Mouse (Mus musculus) adrenal gland, adult 2 months (tissue): ENCODE data around the gene Hspb7. TPM values are rescaled to one million over a fixed set of nuclear protein-coding genes. Genes with fewer than 3 reads are reported as not detected.
A peak's percentile ranks its signal among the peaks of the same experiment; 100 is the strongest.

ENCODE experiments used
- DNase-seq: peaks from one replicate; pipeline ENCODE4 v3.0.0; 2021
- long read RNA-seq: library from polyadenylated mRNA; stranded (forward); transcript quantifications from one replicate; pipeline ENCODE4 v2.0.0, GENCODE M21; 2021
- polyA plus RNA-seq: library from polyadenylated mRNA; depleted of rRNA; stranded (reverse); fragments of >200 nt; gene quantifications from 2 replicates; pipeline ENCODE4 v1.2.3, GENCODE M21; 2012; rRNA removed
- total RNA-seq, 2 experiments: library from RNA; stranded (reverse); gene quantifications; 2 replicates each; pipeline ENCODE4 v1.2.3; 2021

Gene Hspb7
- 1 to 10 TPM in 1 of 2 experiments, under 1 TPM in 1; 0.26 to 1.1 TPM for total RNA-seq
- polyA plus RNA-seq = 1.1 and 1.2 TPM in 2 replicates
- long read RNA-seq, partial matches to known transcripts = 0 of 2 reads
- long read RNA-seq, other reads (novel, unspliced or antisense) = 0 of 2 reads

DNA sequence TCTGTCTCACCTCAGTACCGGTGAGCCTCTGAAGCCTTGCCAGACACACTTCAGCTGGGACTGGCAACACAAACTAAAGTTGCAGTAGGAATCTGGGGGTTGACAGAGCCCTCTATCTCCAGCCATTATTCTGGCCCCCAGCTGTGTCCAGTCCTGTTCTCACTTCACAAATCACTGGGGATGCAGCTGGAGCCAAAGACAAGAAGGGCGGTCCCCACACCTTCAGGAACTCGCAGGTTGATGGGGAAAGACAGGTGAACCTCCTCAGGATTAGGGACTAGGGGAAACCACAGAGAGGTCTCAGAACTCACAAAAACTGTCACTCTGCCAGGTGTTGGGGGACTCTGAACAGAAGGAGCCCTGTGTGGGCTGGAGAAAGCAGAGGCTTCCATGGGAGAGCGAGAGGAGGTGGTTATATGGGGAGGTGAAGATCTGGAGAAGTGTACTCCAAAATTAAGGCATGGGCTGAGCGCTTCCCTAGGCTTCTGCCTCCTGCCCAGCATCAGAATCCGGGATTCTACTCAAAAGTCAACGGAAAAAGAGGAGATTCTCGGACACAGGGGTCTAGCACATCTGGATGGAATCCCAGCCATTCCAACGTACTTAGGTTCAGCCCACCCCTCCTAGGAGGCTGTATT, at the start of gene Hspb7:
Gene Hspb7, plus strand, starts transcription at position 588 of the 638 bp plus-strand sequence.
- DNase-seq = no peak

DNA sequence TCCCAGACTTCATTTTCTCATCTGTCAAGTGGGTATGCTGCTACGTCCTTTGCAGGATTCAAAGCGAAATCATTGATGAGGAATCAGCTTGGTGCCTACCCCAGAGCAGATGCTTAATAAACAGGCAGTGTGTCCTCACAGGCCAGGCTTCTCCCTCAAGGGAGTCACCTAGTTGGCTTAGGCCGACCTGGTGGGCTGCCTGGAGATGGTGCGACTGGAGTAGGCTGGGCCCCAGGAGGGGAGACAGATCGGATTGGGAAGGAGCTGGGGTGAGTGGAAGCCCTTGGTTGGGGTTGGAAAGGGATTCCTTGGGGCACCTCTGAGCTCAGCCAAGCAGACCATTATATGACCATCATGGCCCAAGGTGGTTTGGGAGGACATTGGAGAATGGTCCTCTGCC, 48.2 kb upstream of the Hspb7 start:
- DNase-seq = no peak

- DNase-seq = no peak
Observed at GRCm38 (mm10) chr4:141379674-141380073, 40.9 kb upstream of the Hspb7 start.

DNA sequence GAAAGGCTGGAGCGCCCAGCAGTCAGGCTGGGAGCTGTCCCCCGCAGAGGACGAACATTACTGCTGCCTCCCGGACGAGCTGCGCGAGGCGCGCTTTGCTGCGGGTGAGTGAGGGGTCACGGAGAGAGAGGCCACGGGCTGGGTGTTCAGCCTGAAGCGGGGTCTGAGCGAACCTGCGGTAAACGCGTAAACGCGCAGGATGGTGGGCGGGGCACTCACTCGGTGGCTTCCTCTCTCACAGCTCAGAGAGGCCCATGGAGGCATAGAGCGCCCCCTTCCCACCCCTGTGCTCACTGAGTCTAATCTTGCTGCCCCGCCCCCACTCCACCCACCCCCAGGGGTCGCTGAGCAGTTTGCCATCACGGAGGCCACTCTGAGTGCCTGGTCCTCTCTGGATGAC, 38.2 kb upstream of the Hspb7 start:
- no peak for DNase-seq

- DNase-seq = peak; percentile 47
Observed at GRCm38 (mm10) chr4:141385275-141385674, 35.3 kb upstream of the Hspb7 start.

DNA sequence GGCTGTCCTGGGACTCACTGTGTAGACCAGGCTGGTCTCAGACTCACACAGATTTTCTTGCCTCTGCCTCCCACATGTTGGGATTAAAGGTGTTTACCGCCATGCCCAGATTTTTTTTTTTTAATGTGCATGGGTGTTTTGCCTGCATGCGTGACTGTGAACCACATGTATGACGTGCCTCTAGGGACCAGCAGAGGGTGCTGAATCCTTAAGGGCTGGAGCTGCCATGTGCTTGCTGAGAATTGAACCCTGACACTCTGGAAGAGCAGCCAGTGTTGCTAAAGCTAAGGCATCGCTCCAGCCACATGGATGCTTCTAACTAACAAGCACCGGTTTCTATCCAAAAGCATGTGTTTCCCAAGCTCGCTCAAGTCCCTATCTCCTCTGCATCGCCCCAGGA, 34.4 kb upstream of the Hspb7 start:
- no peak for DNase-seq

DNA sequence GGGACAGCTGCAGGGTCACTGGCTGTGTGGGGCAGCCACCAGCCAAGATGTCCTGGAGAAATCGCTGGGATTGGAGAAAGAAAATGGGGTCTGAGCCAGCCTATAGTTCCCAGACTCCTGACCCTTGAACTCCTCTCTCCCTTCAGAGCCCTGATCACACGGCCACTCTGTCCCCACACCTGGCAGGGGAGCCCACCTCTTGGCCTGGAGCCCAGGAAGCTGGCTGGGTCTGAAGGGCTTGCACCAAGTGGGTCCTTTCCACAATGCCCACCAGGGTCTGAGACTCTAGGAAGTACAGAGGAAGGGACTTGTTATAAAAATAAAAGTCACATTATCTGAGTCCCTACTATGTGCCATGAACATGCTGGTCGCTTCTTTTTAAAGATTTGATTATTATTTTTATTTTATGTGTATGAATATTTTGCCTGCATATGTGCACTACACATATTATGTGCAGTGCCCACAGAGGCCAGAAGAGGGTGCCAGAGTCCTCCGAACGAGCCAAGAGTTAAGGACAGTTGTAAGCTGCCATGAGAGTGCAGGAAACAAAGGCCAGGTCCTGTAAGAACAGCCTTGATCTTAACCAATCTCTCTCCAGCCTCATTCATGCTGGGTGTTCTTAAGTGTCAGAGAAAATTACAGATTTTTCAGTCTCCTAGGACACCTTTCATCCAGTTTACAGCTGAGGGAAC, 33.3 kb upstream of the Hspb7 start:
- DNase-seq = peak; percentile 70

- DNase-seq = no peak
Observed at GRCm38 (mm10) chr4:141387933-141388332, 32.6 kb upstream of the Hspb7 start.

DNA sequence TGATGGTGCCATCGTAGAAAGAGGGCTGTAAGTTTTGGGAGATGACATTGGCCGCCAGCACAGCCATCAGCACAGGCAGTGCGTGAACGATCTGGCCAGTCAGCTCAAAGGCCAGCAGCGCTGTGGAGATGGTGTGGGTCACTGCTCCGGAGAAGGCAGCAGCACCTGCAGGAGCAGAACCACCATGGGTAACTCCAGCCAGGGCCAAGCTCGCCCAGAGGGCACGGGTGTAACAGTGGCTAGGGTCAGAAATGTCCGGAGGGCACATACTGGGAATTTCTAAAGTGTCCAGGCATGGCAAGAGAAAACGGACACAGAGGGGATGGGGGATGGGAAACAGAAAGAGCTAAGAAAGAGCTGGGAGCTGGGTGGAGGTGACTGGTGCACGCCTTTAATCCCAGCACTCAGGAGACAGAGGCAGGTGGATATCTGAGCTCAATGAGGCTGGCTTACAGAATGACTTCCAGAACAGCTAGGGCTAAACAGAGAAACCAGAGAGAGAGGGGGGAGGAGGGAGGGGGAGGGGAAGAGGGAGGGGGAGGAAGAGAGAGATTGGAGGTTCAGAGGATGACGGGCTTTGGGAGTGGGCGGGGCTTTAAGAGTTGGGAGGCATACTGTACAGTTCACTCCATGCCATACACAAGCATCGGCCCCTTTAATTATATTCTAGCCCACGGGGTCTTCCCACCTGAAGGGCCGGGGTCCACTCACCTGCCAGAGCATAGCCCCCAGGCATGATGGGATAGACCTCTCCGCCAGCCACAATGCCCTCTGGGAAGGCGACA, 31.0 kb upstream of the Hspb7 start:
- no peak for DNase-seq

DNA sequence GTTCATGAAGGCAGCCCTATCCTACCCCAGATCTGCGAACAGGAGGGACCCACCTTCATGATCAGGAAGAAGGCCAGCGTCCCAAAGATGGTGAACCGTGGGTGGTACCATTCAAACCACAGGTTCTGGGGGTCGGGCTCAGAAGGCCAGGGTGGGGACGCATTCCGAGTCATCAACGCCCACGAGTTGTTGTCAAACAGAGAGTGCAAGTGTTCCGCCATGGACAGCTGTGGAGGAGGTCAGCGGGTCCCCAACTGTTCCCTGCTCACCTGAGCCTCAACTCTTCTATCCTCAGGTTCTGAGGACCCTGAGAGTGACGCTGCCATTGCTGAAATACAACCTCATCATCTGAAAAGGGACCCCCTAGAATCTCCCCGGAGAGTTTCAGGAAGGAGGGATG, 29.3 kb upstream of the Hspb7 start:
- DNase-seq = no peak

DNA sequence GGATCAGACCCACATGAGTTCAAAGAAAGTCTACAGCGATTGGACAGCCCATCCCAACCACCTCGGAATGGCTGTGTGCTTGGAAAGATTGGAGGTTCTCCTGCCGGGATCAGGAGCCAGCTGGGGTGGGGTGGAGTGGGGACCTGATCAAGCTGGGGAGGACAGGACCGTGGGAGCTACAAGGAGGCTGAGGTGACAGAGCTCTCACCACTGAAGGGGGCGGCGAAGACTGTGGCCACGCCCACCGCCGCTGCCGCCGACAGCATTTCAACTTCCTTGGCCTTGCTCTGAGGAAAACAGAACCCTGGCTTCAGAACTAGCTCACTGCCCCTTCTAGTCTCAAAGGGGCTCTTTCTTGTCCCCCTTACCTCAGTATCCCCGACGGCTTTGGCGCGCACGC, 25.8 kb upstream of the Hspb7 start:
- DNase-seq = no peak

DNA sequence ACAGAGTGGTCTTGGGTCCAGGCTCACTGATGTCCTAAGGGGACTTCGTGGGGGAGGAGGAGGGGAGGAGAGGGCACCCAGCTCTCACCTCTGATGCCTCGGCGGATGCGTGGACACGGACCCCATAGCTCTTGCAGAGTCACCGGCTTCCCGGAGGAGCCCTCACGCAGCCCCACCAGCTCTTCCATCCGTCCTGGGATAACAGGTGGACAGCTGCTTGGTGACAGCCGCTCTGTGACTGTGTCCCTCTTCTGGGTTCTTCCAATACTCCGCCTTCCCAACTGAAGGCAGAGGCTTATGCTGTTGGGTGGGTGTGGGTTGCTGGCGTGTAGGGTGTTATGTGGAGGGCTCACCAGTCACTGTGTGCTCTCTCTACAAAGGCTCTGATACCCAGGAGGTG, 22.7 kb upstream of the Hspb7 start:
- no peak for DNase-seq

DNA sequence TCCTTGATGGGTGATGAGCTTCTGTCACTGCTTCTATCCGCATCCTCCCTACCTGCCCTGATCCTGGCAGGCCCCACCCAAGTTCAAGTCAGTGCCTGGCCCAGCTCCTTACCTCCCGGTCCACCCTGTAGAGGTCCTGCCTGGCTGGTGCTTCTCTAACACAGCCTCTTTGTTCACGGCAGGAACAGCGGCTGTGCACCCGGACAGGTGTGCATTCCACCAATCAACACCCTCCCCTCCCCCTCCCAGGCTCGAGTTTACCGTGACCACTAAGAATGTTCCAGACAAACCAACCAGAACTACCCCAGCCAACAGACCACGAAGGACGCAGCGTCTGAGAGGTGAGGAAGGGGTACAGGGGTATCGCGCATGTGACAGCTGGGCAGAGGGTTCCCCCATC, 22.0 kb upstream of the Hspb7 start, which contains the start of gene Clcnka:
Gene Clcnka, minus strand, starts transcription at position 180 of the 400 bp plus-strand sequence.
- no peak for DNase-seq

DNA sequence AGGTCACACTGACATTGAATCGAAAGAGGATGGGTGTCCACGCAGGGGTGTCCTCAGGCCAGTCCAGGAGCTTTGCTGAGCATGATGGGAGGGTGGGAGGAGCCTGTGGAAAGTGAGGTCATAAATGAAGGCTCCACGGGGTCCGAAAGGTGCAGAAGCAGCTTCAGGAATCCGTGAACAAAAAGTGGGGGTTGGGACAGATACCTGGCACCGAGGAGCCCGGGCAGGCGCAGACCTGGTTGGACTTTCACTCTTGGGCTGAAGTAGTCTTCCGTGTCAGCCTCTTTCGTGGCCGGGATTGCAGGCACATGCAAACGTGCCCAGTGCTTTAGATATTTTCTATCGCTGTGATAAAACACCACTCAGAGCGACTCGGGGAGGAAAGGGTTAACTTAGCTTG, 20.4 kb upstream of the Hspb7 start:
- no peak for DNase-seq

DNA sequence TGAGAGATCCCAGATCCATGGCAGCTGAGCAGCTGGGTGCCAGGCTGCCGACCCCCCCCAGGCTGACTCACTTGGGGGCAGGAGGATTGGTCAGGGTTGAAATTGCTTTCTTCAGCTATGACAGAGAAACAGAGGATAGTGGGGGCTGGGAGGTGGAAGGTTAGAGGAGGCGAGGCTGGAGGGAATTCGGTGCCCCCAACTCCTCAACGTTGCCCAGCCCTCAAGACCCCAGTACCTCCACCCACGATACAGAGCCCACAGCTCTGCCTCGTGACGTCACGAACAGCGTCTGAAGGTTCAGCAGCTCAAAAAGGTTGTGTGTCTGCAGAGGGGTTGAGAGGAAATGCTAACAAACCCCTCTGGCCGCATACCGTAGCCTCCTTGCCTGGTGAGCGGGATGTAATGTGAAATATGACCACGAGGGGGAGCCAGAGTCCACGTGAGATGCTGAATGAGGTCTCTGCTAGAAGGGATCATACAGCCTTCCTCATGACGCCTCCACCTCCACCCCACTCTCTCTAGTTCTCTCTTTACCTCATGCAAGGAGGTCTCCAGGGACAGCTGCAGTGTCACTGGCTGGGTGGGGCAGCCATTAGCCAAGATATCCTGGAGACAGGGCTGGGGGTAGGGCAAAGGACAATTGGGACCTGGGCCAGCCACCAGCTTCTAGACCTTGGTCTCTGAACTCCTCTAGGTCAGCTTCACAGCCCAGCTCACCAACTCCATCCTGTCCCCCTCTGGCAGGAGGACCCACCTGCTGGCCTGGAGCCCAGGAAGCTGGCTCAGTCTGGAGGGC, 15.9 kb upstream of the Hspb7 start:
- peak; percentile 86 for DNase-seq

DNA sequence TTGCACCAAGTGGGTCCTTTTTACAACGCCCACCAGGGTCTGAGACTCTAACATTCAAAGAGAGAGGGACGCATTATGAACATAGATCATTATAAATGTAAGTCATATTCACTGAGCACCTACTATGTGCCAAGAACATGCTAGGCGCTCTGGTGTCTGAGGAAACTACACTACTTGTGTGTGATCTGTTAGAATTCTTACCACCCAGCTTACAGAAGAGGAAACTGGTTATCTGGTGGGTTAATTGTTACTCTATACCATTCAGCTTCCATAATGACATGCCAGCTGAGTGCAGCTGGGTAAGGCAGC, 15.3 kb upstream of the Hspb7 start:
- no peak for DNase-seq

GRCm38 (mm10) chr4:141406516-141407299, 13.9 kb upstream of the Hspb7 start:
- DNase-seq = peak; percentile 60

GRCm38 (mm10) chr4:141408577-141408976, 12.0 kb upstream of the Hspb7 start:
- no peak for DNase-seq

GRCm38 (mm10) chr4:141411430-141411992, 9.1 kb upstream of the Hspb7 start:
- no peak for DNase-seq

DNA sequence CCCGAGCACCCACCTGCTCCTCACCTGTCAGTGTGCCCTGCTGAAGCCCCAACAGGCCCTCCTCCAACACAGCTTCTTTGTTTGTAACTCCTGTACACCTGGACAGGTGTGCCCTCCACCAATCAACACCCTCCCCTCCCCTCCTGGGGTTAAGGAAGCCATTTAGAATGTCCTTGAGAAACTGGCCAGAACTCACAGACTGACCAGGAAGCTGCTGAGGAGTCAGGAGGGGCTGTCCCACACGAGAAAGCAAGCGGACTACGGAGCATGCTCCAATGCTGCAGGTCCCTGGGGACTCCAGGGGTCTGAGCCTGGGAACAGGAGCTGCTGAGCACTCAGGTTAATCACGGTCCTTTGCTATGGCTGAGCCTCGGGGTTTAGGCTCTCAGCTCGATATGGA, 4.7 kb upstream of the Hspb7 start, which contains the start of gene Clcnkb:
Gene Clcnkb, minus strand, starts transcription at position 91 of the 400 bp plus-strand sequence.
- DNase-seq = no peak
